Mouse (Mus musculus) right cerebral cortex, postnatal 10 days (tissue): ENCODE data around the gene Prrg2.
A peak's percentile ranks its signal among the peaks of the same experiment; 100 is the strongest.

Experiments
- DNase-seq, 2 experiments: peaks; one replicate each; pipeline ENCODE4 v3.0.0; 2021; ENCODE audit warnings: low spot score in 2 of 2

The Prrg2 gene

GRCm38 (mm10) chr7:45058607-45059571 lies 3.6 kb downstream of the Prrg2 start:
- DNase-seq = peak; percentile 56 to 68

- no peak for DNase-seq
Measured at GRCm38 (mm10) chr7:45056972-45057348, 5.5 kb downstream of the Prrg2 start.

DNA sequence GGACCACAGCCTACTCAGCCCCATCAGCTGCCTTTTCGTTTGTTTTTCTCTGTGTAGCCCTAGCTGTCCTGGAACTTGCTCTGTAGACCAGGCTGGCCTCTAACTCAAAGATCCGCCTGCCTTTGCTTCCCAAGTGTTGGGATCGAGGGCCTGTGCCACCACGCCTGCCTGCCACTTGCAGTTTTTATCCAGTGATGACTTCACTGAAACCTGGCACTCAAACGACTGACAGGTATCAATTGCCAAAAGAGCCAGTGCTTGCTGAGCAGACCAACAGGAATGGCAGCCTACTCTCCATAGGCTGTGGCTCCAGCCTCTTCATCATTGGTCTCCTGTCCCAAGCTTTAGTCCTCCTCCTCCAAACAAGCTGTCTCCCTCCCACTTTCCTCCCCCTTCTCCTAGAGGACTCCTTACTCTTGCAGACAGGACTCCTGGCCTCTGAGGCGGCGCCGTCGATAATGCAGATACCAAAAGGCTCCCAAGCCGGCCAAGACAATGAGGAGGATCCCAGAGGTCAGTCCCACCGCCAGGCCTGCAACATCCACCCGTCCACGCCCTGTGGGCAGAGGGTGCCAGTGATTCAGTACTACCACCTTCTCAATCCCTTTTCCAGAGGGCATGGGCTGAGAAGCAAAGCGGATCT lies 6.0 kb downstream of the Prrg2 start:
- no peak for DNase-seq

GRCm38 (mm10) chr7:45053931-45054510 lies 8.5 kb downstream of the Prrg2 start:
- DNase-seq = peak; percentile 96 to 98

DNA sequence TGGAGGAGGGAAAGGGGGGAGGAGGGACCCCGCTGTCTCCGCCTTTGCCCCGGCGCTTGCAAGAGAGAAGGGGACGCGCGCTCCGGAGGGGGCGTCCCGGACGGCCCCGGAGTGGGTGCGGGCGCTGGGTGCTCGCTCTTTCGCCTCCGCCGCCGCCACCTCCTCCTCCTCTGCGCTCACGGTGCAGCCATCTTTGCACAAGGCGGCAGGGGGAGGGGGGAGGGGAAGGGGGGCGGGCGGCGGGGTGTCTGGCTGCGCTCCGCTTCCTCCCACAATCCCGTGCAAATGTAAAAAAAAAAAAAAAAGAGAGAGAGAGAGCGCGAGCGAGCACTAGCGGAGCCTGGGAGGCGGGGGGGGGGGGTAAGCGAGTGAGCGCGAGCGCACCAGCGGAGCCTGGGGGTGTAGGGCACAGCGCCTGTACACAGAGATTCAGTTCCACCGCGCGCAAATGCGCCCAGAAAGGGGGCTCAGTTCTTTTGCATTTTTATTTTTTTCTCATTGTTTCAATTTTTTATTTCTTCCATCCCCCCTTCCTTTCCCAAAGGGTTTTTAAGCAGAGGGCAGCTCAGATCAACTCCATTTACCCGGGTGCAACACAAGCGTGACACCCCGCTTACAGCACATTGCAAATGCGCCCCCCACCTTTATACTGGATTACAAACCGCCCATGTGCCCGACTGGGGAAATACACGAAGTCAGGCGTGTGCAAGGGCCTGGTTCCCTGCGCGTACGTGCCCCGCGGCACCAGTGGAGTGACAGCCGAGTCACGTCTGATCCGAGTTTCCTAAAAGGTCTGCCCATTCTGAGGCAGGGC lies 9.2 kb downstream of the Prrg2 start:
- peak; percentile 79 to 87 for DNase-seq

- DNase-seq = no peak
Measured at GRCm38 (mm10) chr7:45052862-45053116, 9.7 kb downstream of the Prrg2 start, which contains the start of gene Prr12. Prr12 (minus strand) TSS chr7:45052881.

- DNase-seq = peak; percentile 63 to 67
Measured at GRCm38 (mm10) chr7:45052181-45052861, 10.2 kb downstream of the Prrg2 start.

DNA sequence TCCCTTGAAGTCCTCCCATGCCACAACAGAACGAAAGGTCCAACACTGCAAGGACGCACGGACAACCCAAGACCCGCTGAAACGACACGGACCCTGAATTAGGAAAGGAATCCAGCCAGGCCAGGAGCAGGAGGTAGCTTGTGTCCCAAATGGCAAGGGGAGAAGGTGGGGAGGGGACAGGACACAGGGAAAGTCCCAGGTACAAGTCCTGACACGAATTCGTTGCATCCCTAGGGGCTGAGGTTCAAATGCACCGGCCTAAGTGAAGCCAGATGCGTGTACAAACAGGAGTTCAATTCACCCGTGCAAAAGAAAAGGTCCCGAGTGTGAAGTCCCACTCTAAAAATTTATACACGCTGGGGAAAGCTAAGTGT lies 10.9 kb downstream of the Prrg2 start:
- no peak for DNase-seq

- peak; percentile 87 to 93 for DNase-seq
Measured at GRCm38 (mm10) chr7:45050945-45051600, 11.4 kb downstream of the Prrg2 start.

- DNase-seq = no peak
Measured at GRCm38 (mm10) chr7:45048923-45049657, 13.4 kb downstream of the Prrg2 start.

- no peak for DNase-seq
Measured at GRCm38 (mm10) chr7:45048001-45048890, 14.2 kb downstream of the Prrg2 start.

- no peak for DNase-seq
Measured at GRCm38 (mm10) chr7:45047491-45047890, 15.0 kb downstream of the Prrg2 start.

GRCm38 (mm10) chr7:45046853-45047350 lies 15.6 kb downstream of the Prrg2 start:
- DNase-seq = no peak

GRCm38 (mm10) chr7:45045741-45046140 lies 16.7 kb downstream of the Prrg2 start:
- no peak for DNase-seq

DNA sequence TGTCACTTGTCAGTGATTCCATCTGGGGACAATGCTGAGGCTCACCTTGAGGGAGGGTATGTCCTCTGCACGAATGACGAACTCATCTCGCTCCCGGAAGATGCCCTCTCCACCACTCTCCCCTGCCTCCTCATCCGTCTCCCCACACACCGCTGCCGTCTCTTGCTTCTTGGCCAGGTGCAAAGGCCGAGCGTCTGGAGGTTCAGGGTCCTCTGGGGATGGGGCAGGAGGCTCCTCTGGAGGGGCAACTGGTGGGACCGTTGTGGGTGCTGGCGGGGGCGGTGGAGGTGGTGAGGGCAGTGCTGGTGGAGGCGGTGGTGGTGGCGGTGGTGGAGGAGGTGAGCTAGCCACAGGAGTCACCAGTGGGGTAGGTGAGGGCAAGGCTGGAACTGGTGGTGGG lies 19.2 kb downstream of the Prrg2 start:
- no peak for DNase-seq

- no peak for DNase-seq
Measured at GRCm38 (mm10) chr7:45040851-45041250, 21.6 kb downstream of the Prrg2 start.

DNA sequence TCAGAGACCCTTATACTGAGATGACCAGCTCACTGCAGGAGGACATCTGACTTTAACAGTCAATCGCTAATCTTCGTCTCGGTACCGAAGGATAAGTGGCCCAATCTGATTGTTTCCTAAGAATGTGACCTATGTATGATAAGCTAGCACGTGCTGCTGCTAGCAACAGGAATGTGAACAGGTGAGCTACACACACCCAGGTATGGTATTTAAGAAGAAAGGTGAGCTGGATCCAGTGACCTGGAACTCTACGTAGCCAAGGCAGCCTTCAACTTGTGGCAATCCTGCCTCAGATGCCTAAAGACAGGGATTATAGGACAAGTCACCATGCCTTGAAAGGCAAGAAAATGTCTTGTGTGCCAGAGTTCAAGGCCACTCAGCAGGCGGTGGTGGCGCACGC lies 24.1 kb downstream of the Prrg2 start:
- DNase-seq = no peak

DNA sequence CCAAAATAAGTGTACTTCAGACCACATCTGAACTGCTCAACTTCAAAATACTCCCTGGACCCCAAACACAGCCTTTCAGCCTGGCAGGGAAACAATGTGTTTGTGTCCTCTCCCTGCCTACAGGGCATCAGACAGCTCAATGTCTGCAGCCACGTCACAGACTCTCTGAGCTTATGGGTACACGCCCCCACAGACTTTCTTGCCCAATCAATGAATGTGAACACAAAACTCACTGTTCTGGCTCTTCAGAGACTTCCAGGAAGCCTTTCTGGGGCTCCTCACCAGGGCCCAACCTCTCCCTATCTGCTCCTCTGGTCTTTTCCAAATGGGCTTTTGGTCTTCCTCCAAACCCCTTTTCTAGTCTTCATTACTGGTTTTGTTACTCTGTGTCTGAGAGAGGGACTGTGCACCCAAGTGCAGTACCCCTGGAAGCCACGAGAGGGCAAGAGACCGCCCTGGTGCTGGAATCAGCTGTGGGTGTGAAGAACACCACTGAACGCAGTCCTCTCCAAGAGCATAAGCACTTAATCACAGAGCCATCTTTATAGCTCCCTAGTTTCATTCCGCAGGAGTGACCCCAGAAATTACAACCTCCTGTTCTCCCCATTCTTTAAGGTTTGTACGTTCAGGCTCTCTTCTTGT lies 24.6 kb downstream of the Prrg2 start:
- DNase-seq = no peak
